Mouse (Mus musculus) lung, postnatal 0 days (tissue): ENCODE measurements at regions not wholly inside any gene's neighbourhood (a gene's known extent, or its start where the extent isn't known, plus 50 kb on each side); places are given as distances from the start of the nearest gene placed in this dataset.

Experiments
- CTCF ChIP-seq: IDR thresholded peaks from 2 replicates; pipeline ENCODE4 v1.5.1; 2016; ENCODE audit warnings: antibody characterized with exemption, mild to moderate bottlenecking
- EP300 ChIP-seq: IDR thresholded peaks from 2 replicates; pipeline ENCODE4 v1.6.1; 2016; ENCODE audit warnings: antibody characterized with exemption, mild to moderate bottlenecking, control low read depth

DNA sequence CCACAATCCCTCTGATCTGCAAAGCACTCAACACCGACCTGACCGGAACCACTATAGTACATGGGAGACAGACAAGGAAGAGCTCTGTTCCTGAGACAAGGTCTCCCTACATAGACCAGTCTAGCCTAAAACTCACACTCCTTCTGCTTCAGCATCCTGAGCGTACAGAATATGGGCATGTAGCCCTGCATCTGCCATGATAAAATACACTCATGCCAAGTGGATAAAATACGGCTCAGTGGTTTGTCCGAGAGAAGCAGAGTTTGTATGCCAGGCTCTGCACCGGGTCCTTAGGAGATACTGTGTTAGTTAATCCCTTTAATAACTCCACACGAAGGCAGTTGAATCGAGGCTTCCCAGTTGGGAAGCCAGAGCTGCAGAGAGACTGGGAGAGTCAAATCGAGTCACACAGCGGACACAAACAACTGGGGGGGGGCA is 50.4 kb upstream of the Ubash3b start:
- TF ChIP-seq CTCF (no peak), EP300 (no peak)
